Mouse (Mus musculus) heart, adult 11 months (tissue): ENCODE measurements around the gene Mfsd2b.

Experiments used
- DNase-seq: peaks from one replicate; pipeline ENCODE4 v3.0.0; 2022

Mfsd2b gene

GRCm38 (mm10) chr12:4872983-4873477 lies 1.1 kb downstream of the Mfsd2b start:
- DNase-seq: peak; percentile 56

GRCm38 (mm10) chr12:4872273-4872672 lies 1.9 kb downstream of the Mfsd2b start:
- peak; percentile 27 for DNase-seq

GRCm38 (mm10) chr12:4871260-4871659 lies 2.9 kb downstream of the Mfsd2b start:
- peak; percentile 72 for DNase-seq

GRCm38 (mm10) chr12:4868924-4869323 lies 5.2 kb downstream of the Mfsd2b start:
- peak; percentile 79 for DNase-seq

GRCm38 (mm10) chr12:4864338-4864690 lies 9.8 kb downstream of the Mfsd2b start:
- DNase-seq: no peak

- peak; percentile 93 for DNase-seq
Measured at GRCm38 (mm10) chr12:4863654-4864337, 10.4 kb downstream of the Mfsd2b start.

DNA sequence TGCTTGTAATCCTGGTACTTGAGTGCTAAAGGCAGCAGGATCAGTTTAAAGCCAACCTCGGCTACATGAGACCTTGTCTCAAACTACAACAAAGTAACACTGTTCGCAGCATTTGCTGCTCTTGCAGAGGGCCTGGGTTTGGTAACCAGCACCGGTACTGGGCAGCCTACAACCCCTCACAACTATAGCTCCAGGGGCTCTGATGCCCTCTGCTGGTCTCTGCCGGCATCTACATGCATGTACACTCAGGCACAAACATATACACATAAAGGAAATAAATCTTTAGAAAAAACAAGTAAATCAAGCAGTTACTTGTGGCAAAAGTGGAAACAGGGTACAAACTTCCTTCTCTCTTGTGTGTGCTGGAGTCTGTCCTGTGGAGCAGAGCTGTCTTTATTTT lies 11.5 kb downstream of the Mfsd2b start:
- no peak for DNase-seq

- DNase-seq: no peak
Measured at GRCm38 (mm10) chr12:4859241-4859914, 14.8 kb downstream of the Mfsd2b start.

- DNase-seq: no peak
Measured at GRCm38 (mm10) chr12:4856834-4857233, 17.3 kb downstream of the Mfsd2b start.

GRCm38 (mm10) chr12:4856160-4856559 lies 18.0 kb downstream of the Mfsd2b start:
- DNase-seq: no peak

GRCm38 (mm10) chr12:4843741-4844140 lies 30.4 kb downstream of the Mfsd2b start:
- no peak for DNase-seq

DNA sequence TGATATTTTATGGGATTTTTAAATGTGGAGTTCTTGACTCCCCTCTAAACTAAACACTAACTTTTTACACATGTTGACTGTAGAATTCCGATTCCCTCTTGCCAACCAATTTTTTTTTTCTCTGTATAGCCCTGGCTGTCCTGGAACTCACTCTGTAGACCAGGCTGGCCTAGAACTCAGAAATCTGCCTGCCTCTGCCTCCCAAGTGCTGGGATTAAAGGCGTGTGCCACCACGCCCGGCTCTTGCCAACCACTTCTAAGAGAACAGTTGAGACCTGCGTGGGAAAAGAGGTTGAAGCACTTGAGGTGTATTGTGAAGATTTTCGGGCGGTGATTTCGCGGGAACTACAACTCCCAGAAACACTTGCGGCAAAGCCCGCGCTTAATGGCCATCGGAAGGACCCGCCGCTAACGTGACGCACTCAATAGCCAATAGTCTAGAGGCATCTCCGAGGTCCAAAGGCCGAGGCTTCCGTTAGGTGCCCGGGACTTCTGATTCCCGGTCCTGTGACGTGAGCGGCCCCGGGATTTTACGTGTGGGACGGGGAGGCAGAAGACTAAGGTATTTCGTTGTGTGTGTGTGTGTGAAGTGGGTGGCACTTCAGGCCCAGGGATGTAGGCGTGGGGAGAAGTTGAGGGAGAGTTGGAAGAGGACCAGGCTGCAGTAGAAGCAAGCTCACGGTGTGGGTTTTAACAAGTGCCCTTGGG lies 31.1 kb downstream of the Mfsd2b start, which contains the start of gene Wdcp:
Wdcp (plus strand) TSS at position 414 of the 708 bp plus-strand sequence.
- DNase-seq: peak; percentile 99

DNA sequence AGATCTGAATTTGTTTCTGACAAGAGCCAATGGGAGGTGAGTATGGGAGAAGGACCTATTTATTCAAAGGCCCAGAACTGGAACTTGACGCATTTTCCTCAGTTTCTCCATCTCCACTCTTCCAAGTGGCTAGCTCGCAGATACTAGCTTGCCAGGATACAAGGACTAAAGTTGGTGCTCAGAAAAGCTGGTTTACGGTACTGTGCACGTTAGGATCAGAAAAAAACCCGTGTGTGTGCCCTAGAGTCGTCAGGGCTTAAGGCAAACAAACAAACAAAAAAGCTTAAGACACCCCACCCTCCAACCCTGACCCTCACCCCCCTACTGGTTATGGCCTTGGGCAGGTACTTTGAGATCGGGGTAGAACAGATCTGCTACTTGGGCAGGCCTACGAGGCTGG lies 31.7 kb downstream of the Mfsd2b start:
- DNase-seq: no peak

- peak; percentile 96 for DNase-seq
Measured at GRCm38 (mm10) chr12:4841392-4841887, 32.7 kb downstream of the Mfsd2b start, which contains the start of gene Fkbp1b. Fkbp1b (minus strand) TSS chr12:4841591.

GRCm38 (mm10) chr12:4840741-4841140 lies 33.4 kb downstream of the Mfsd2b start:
- DNase-seq: peak; percentile 95

GRCm38 (mm10) chr12:4840010-4840409 lies 34.1 kb downstream of the Mfsd2b start:
- DNase-seq: peak; percentile 91

DNA sequence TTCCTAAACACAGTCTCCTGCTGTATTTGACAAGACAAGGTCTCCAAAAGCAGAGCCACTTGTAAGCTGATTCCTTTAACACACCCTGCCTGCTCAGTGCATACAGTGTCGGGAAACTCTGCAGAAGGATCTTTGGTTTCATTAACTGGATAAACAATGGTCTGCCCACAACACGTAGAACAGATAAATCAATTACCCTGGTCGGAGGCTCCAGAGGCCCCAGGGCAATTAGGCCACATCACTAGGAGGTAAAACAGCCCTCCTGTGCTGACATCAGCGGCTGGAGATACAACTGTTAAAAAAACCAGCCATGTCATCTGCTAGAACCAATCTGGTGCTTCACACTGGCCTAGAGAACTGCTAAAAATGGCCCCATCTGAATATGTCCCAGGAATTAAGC lies 37.2 kb downstream of the Mfsd2b start:
- DNase-seq: no peak

DNA sequence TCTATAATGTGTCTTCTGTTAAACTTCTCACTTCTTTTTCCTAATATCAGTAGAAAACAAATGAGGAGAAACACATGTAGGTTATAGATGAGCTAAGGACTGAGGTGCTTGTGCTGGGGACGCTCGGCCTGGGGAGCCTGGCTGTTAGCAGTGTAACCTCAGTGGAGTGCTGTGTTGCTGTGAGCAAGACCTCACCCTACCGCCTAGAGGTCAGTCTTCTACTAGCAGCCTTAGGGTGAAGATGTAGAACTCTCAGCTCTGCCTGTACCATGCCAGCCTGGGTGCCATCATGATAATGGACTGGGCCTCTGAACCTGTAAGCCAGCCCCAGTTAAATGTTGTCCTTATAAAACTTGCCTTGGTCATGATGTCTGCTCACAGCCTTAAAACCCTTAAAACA lies 46.9 kb downstream of the Mfsd2b start:
- no peak for DNase-seq

- DNase-seq: peak; percentile 100
Measured at GRCm38 (mm10) chr12:4817361-4818101, 56.6 kb downstream of the Mfsd2b start, which contains the start of gene Sf3b6. Sf3b6 (plus strand) TSS chr12:4817544.

DNA sequence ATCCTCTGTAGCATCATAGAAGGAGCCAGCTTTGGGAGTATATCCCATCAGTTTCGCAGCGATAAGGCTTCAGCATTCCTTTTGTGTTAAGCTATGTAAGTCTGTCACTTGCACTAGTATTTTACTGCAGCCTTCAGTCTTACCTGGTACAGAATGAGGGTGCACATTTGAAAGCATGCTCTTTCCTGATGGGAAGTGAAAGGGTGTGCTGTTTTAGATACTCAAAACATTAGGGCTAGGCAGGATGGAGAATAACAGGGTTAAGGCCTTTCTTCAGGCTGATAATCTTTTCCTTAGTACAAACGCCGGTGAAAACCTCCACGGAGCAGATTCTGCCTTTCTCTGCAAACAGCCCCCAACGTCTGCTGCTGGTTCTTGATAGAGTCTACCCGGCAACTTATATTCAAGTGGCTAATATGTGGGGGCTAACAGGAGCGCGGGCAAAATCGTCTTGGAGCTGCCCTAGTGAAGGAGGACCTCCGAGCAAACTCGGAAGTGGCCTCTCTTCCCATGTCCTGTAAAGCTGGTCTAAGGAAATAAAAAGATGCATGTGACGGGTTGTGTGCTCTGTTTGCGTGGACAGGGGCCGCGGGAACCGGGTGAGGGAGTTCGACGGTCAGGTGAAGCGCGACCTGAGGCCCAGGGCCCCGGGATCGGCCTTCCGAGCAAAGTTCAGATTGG lies 57.3 kb downstream of the Mfsd2b start:
- DNase-seq: peak; percentile 82

- DNase-seq: peak; percentile 83
Measured at GRCm38 (mm10) chr12:4813636-4814035, 60.5 kb downstream of the Mfsd2b start.
